Mouse (Mus musculus): ENCODE measurements around the gene Gm3625. TPM values are rescaled to one million over a fixed set of nuclear protein-coding genes. Genes with fewer than 3 reads are reported as not detected.

Gene Gm3625
- total RNA-seq (2021), result not detected
- long read RNA-seq, experiment 1, transcript Gm3625-201 (1 exons, 102 nt), result major isoform, 6 of 6 reads
- long read RNA-seq, experiment 1, partial matches to known transcripts, result 0 of 6 reads
- long read RNA-seq, experiment 1, other reads (novel, unspliced or antisense), result 0 of 6 reads
- long read RNA-seq, experiment 2, transcript Gm3625-201 (1 exons, 102 nt), result major isoform, 11 of 11 reads
- long read RNA-seq, experiment 2, partial matches to known transcripts, result 0 of 11 reads
- long read RNA-seq, experiment 2, other reads (novel, unspliced or antisense), result 0 of 11 reads

GRCm38 (mm10) chr12:4592541-4593165 is at the start of gene Gm3625, which contains the start of gene Itsn2:
Gm3625 (minus strand) TSS chr12:4592927.
Itsn2 (plus strand) TSS chr12:4592638.
- DNase-seq, result peak; percentile 76

- DNase-seq, result no peak
Observed at GRCm38 (mm10) chr12:4640737-4641136, 48.0 kb upstream of the Gm3625 start.

- DNase-seq, result no peak
Observed at GRCm38 (mm10) chr12:4638438-4638837, 45.7 kb upstream of the Gm3625 start.

- no peak for DNase-seq
Observed at GRCm38 (mm10) chr12:4632957-4633356, 40.2 kb upstream of the Gm3625 start.

- DNase-seq, result no peak
Observed at GRCm38 (mm10) chr12:4624201-4624600, 31.5 kb upstream of the Gm3625 start.

GRCm38 (mm10) chr12:4614722-4615121 is 22.0 kb upstream of the Gm3625 start:
- DNase-seq, result no peak

- DNase-seq, result no peak
Observed at GRCm38 (mm10) chr12:4606625-4607024, 13.9 kb upstream of the Gm3625 start.

GRCm38 (mm10) chr12:4599713-4600112 is 7.0 kb upstream of the Gm3625 start:
- DNase-seq, result no peak

- no peak for DNase-seq
Observed at GRCm38 (mm10) chr12:4598666-4599428, 6.1 kb upstream of the Gm3625 start.

GRCm38 (mm10) chr12:4595055-4595454 is 2.3 kb upstream of the Gm3625 start:
- no peak for DNase-seq

GRCm38 (mm10) chr12:4593930-4594391 is 1.2 kb upstream of the Gm3625 start:
- no peak for DNase-seq

GRCm38 (mm10) chr12:4593166-4593929 is 621 bp upstream of the Gm3625 start:
- peak; percentile 34 for DNase-seq

- DNase-seq, result no peak
Observed at GRCm38 (mm10) chr12:4592025-4592424, 702 bp downstream of the Gm3625 start.

- peak; percentile 45 for DNase-seq
Observed at GRCm38 (mm10) chr12:4588603-4589002, 4.1 kb downstream of the Gm3625 start.

GRCm38 (mm10) chr12:4587846-4588245 is 4.9 kb downstream of the Gm3625 start:
- DNase-seq, result no peak

- no peak for DNase-seq
Observed at GRCm38 (mm10) chr12:4582326-4582725, 10.4 kb downstream of the Gm3625 start.

GRCm38 (mm10) chr12:4574065-4574464 is 18.7 kb downstream of the Gm3625 start:
- no peak for DNase-seq

GRCm38 (mm10) chr12:4571864-4572263 is 20.9 kb downstream of the Gm3625 start:
- DNase-seq, result no peak

GRCm38 (mm10) chr12:4558475-4559279 is 34.0 kb downstream of the Gm3625 start:
- DNase-seq, result no peak

- no peak for DNase-seq
Observed at GRCm38 (mm10) chr12:4558013-4558412, 34.7 kb downstream of the Gm3625 start.

- DNase-seq, result no peak
Observed at GRCm38 (mm10) chr12:4557436-4557835, 35.3 kb downstream of the Gm3625 start.
